Mouse (Mus musculus): ENCODE results near the gene Tcp10a. TPM values are rescaled to one million over a fixed set of nuclear protein-coding genes. Genes with fewer than 3 reads are reported as not detected.
"Not testable (repeated sequence)": the region's sequence is repeated elsewhere in the genome, so short reads cannot be mapped to it uniquely, and the experiment has no call there.

Tcp10a gene
- polyA plus RNA-seq, 1 experiment from 2014 or later = not detected

DNA sequence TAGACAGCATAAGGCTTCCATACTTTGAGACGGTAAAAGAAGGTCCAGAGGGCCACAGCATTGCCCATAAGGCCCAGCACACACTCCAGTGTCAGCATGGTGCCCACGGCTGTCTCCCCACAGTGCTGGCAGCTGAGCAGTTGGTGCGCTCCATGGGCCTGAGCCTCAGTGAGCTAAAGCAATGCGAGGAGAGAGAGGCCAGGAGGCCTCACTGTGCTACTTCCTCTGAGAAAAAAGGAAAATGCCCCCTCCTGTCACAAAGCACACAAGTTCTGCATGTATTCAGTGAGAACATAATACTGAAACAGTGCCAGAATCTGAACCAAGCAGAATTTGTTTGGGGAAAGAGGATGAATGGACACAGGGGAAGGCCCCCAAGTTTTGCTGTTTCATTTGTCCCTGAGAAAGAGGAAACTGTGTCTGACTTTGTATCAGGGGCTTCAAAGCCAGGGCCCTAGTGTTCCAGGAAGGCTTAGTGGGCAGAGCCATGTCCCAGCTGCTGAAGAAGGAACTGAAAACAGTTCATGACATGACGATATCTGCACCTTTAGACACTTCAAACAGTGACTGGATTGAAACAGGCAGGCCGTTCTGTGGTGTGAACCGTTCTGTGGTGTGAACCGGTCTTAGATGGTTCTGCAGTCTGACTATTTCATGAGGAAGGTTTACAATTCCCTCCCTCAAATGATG is 8.6 kb upstream of the Tcp10a start:
- H3K4me3 ChIP-seq (ENCODE audit: low read depth, low read length); H3K4me2 ChIP-seq; H3K9ac ChIP-seq (ENCODE audit: low read length); DNase-seq (ENCODE audit: low spot score, missing footprints); H3K27me3 ChIP-seq (ENCODE audit: control insufficient read depth, insufficient read depth, low read length); H3K36me3 ChIP-seq (ENCODE audit: control insufficient read depth, insufficient read depth, low read length); H3K9me3 ChIP-seq (ENCODE audit: control insufficient read depth, low read length); ATAC-seq (ENCODE audit: low FRiP score); H3K4me1 ChIP-seq (ENCODE audit: control insufficient read depth, insufficient read depth, low read length); H3K27ac ChIP-seq (ENCODE audit: low read depth, low read length): not testable (repeated sequence)
- 80% methylated on average over 6 of the region's 8 CpGs for WGBS

DNA sequence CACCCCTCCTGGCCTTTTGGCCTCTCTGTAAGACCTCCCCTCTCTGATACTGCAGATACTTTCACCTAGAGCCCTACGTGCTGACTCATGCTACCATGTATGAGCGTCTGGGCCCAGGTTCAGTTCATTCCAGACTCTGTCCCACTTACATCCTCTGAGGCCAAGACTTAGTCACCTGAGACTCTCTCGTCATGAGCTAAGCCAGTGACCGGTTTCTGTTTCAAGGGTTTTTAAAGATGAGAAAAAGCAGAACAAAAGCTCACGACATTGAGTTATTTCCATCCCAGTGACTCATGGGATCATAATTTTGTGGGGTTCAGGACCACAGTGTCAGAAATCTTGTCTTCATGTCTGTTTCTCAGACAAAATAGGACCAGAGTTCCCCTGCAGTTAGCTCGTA is 4.7 kb upstream of the Tcp10a start:
- H3K9ac ChIP-seq (ENCODE audit: low read length); H3K27ac ChIP-seq (ENCODE audit: low read depth, low read length); H3K27me3 ChIP-seq (ENCODE audit: control insufficient read depth, insufficient read depth, low read length); ATAC-seq (ENCODE audit: low FRiP score); H3K4me3 ChIP-seq (ENCODE audit: low read depth, low read length); H3K4me1 ChIP-seq (ENCODE audit: control insufficient read depth, insufficient read depth, low read length); H3K9me3 ChIP-seq (ENCODE audit: control insufficient read depth, low read length); H3K36me3 ChIP-seq (ENCODE audit: control insufficient read depth, insufficient read depth, low read length); DNase-seq (ENCODE audit: low spot score, missing footprints); H3K4me2 ChIP-seq: not testable (repeated sequence)
- WGBS = 90% methylated on average over 6 of the region's 6 CpGs

DNA sequence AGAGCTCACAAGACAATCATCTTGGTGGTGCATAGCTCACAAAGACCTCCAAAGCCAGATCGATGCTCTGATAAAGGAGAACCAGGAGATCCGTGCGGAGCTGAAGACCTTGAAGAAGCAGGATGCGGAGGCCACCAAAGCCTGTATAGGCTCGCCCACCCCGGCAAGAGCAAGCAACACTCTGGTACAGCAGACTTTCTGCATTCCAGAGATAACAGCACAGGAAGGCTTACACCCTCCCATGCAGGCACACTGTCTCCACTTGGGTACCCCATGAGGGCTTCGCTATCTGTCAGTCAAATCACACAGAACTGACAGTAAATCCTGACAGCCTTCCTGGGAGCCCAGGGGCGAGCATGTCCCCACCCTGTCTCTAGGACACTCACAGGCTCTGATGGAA is 2.0 kb downstream of the Tcp10a start:
- not testable (repeated sequence) for ATAC-seq (ENCODE audit: low FRiP score); H3K27ac ChIP-seq (ENCODE audit: low read depth, low read length); H3K36me3 ChIP-seq (ENCODE audit: control insufficient read depth, insufficient read depth, low read length); H3K4me1 ChIP-seq (ENCODE audit: control insufficient read depth, insufficient read depth, low read length); DNase-seq (ENCODE audit: low spot score, missing footprints); H3K9me3 ChIP-seq (ENCODE audit: control insufficient read depth, low read length); H3K4me3 ChIP-seq (ENCODE audit: low read depth, low read length); H3K9ac ChIP-seq (ENCODE audit: low read length); H3K27me3 ChIP-seq (ENCODE audit: control insufficient read depth, insufficient read depth, low read length); H3K4me2 ChIP-seq
- WGBS = 85% methylated on average over 3 of the region's 8 CpGs

DNA sequence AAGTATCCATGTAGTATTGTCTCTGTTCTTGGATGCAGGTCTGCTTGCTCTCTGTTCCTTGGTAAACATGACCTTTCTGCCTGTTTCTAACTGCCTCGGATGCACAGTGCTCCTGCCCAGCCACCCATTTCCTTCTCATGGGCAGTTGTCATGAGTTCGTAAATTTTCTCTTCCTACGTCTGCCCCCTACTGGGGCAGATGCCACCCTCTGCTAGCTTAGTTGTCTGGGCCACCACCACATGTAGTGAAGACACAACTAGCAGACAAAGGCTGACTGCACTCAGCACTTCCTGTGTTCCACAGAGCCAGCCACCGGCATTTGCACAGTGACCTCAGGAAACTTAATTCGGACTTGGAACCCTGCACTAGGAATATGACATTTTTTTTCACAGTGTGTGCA is 8.3 kb downstream of the Tcp10a start:
- H3K9ac ChIP-seq (ENCODE audit: low read length); H3K4me2 ChIP-seq; ATAC-seq (ENCODE audit: low FRiP score); H3K27ac ChIP-seq (ENCODE audit: low read depth, low read length); H3K27me3 ChIP-seq (ENCODE audit: control insufficient read depth, insufficient read depth, low read length); H3K9me3 ChIP-seq (ENCODE audit: control insufficient read depth, low read length); H3K4me1 ChIP-seq (ENCODE audit: control insufficient read depth, insufficient read depth, low read length); H3K36me3 ChIP-seq (ENCODE audit: control insufficient read depth, insufficient read depth, low read length); DNase-seq (ENCODE audit: low spot score, missing footprints); H3K4me3 ChIP-seq (ENCODE audit: low read depth, low read length): not testable (repeated sequence)
- 71% methylated on average over 2 of the region's 5 CpGs for WGBS

DNA sequence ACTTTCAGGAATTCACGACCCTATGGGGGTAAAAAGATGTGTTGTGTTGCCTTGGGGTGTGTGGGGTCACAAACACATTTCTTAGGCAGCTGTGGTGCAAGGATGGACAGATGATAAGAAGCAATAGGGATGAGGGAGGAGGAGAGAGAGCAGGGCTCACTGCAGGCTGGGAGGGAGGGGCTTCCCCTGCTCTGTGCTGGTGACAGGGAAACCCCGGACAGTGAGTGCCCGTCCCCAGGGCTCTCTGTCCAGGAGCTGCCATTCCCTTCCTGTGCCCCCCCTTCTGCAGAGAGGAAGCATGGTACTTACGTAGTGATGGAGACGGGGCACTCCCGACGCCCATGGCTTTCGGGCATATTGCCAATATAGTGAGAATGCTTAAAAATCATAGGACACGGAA is 12.9 kb downstream of the Tcp10a start:
- not testable (repeated sequence) for H3K27ac ChIP-seq (ENCODE audit: low read depth, low read length); DNase-seq (ENCODE audit: low spot score, missing footprints); H3K4me1 ChIP-seq (ENCODE audit: control insufficient read depth, insufficient read depth, low read length); H3K36me3 ChIP-seq (ENCODE audit: control insufficient read depth, insufficient read depth, low read length); H3K27me3 ChIP-seq (ENCODE audit: control insufficient read depth, insufficient read depth, low read length); H3K4me3 ChIP-seq (ENCODE audit: low read depth, low read length); H3K9ac ChIP-seq (ENCODE audit: low read length); ATAC-seq (ENCODE audit: low FRiP score); H3K4me2 ChIP-seq; H3K9me3 ChIP-seq (ENCODE audit: control insufficient read depth, low read length)
- 84% methylated on average over 8 of the region's 9 CpGs for WGBS

DNA sequence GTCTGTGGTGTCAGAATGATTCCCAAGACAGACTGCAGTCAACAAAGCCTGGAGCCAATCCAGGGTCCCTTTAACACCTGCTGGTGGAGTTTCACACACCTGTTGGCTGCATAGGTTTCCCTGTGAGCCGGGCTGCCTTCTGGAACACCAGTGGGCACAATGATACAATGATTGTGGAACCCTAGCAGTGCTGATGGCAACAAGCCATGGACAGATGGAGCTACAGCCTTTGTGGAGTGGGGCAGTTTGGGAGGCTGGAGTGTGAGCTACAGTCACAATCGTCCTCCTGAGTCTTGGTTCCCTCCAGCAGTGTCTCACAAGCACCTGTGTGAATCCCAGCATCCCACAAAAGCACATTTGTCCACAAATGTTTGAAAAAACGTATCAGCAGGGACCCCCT is 24.3 kb downstream of the Tcp10a start:
- 64% methylated on average over 2 of the region's 3 CpGs for WGBS
- not testable (repeated sequence) for DNase-seq (ENCODE audit: low spot score, missing footprints); H3K4me2 ChIP-seq

DNA sequence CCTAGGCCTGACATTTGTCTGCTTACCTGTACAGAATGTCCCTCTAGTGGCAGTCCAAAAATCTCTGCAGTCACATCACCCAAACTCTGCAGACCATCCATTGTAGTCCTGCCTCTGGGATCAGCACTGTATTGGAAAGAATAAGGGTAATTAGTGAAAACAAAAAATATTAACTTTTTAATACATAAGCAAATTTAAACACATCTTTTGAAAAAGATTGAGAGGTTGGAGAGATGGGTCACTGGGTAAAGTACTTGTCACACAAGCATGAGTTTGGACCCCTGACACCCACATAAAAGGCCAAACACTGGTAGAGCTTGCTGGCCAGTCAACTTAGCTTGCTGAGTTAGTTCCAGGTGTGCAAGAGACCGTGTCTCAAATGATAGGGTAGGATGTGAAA is 28.1 kb downstream of the Tcp10a start, which contains the start of gene Ttll2:
Ttll2 (minus strand) TSS at position 101 of the 400 bp plus-strand sequence.
- not testable (repeated sequence) for DNase-seq (ENCODE audit: low spot score, missing footprints); H3K27me3 ChIP-seq (ENCODE audit: control insufficient read depth, insufficient read depth, low read length); H3K4me1 ChIP-seq (ENCODE audit: control insufficient read depth, insufficient read depth, low read length); H3K36me3 ChIP-seq (ENCODE audit: control insufficient read depth, insufficient read depth, low read length); H3K4me3 ChIP-seq (ENCODE audit: low read depth, low read length); H3K9me3 ChIP-seq (ENCODE audit: control insufficient read depth, low read length); H3K4me2 ChIP-seq; H3K9ac ChIP-seq (ENCODE audit: low read length); ATAC-seq (ENCODE audit: low FRiP score); H3K27ac ChIP-seq (ENCODE audit: low read depth, low read length)
- 91% methylated on average over 1 of the region's 1 CpGs for WGBS

More for the DNA sequence above, 24.3 kb downstream of the Tcp10a start:
- H3K9ac ChIP-seq (ENCODE audit: low read length); H3K9me3 ChIP-seq (ENCODE audit: control insufficient read depth, low read length); H3K36me3 ChIP-seq (ENCODE audit: control insufficient read depth, insufficient read depth, low read length); ATAC-seq (ENCODE audit: low FRiP score); H3K27ac ChIP-seq (ENCODE audit: low read depth, low read length); H3K4me1 ChIP-seq (ENCODE audit: control insufficient read depth, insufficient read depth, low read length); H3K27me3 ChIP-seq (ENCODE audit: control insufficient read depth, insufficient read depth, low read length); H3K4me3 ChIP-seq (ENCODE audit: low read depth, low read length): not testable (repeated sequence)

DNA sequence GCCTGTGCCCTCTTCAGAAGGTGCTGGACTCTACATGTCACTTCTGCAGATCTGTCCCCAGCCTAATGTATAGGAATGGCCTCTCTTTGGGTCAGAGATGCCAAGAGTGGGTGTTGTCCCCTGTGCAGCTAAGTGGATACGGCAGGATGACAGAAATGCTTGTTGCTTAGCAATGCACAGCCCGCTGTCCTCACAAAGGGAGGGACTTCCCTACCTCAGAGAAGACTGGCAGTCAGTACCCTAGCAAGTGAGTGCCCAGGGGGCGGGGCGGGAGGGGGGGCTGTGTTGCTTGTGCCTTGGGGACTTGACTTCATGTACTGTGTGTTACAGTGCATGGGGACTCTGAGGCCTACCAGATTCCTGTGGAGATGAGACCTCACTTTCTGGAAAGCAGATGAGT is 35.4 kb downstream of the Tcp10a start:
- not testable (repeated sequence) for ATAC-seq (ENCODE audit: low FRiP score)
- WGBS = 81% methylated on average over 4 of the region's 4 CpGs

DNA sequence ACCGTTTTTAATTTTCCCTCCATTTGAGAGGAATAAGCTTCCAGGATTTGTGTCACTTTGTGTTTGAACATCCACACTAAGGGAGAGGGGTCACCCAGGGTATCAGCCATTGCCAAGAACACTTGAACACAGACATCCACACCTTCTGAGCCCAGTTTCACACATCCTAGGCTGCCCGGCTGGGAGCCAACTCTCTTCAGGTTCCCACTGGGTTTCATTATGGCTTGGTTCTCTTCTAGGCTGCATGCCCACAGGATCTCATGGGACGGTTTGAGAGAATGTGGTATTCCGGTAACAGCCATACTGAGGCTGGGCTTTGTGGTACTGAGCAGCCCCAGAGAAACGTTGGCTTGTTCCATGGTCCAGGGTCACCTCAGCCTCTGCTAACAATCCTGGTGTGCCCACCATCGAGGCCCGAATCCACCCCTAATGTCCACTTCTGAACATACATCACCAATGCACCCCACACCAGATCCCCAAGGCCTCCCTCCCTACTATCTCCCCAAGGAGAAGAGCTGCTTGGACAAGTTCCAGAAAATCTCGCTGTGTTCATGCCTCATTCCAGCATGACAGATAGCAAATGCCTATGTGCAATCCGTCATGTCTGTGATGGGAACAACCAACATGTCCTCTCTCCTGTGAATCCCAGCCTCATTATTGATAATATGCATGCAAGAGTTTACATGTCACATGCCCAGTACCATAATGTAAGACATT is 36.5 kb downstream of the Tcp10a start:
- H3K27ac ChIP-seq (ENCODE audit: low read depth, low read length); DNase-seq (ENCODE audit: low spot score, missing footprints); H3K36me3 ChIP-seq (ENCODE audit: control insufficient read depth, insufficient read depth, low read length); H3K4me3 ChIP-seq (ENCODE audit: low read depth, low read length); H3K4me2 ChIP-seq; H3K9me3 ChIP-seq (ENCODE audit: control insufficient read depth, low read length); H3K9ac ChIP-seq (ENCODE audit: low read length); ATAC-seq (ENCODE audit: low FRiP score); H3K4me1 ChIP-seq (ENCODE audit: control insufficient read depth, insufficient read depth, low read length); H3K27me3 ChIP-seq (ENCODE audit: control insufficient read depth, insufficient read depth, low read length): not testable (repeated sequence)
- WGBS = 93% methylated on average over 8 of the region's 9 CpGs

More for the DNA sequence above, 35.4 kb downstream of the Tcp10a start:
- H3K27ac ChIP-seq (ENCODE audit: low read depth, low read length); H3K36me3 ChIP-seq (ENCODE audit: control insufficient read depth, insufficient read depth, low read length); DNase-seq (ENCODE audit: low spot score, missing footprints); H3K4me3 ChIP-seq (ENCODE audit: low read depth, low read length); H3K4me1 ChIP-seq (ENCODE audit: control insufficient read depth, insufficient read depth, low read length); H3K4me2 ChIP-seq; H3K9me3 ChIP-seq (ENCODE audit: control insufficient read depth, low read length); H3K9ac ChIP-seq (ENCODE audit: low read length); H3K27me3 ChIP-seq (ENCODE audit: control insufficient read depth, insufficient read depth, low read length): not testable (repeated sequence)
